Mouse (Mus musculus): ENCODE measurements around the gene Surf6. TPM values are rescaled to one million over a fixed set of nuclear protein-coding genes. Genes with fewer than 3 reads are reported as not detected.

Gene Surf6
- total RNA-seq, 2 experiments from 2014 or later = 8.9 to 27.9 TPM

Other genes with a start within 250 kb of the Surf6 start
- 0.96 TPM in 1 of 2 replicates, not detected in the other for gene Lcn4, start 231.6 kb downstream of the Surf6 start, total RNA-seq (2015)
- not detected in 2 replicates for gene Lcn4, start 231.6 kb downstream of the Surf6 start, total RNA-seq (2017)
- gene Abo, start 37.9 kb downstream of the Surf6 start, total RNA-seq (2015) = not detected in 2 replicates
- gene Abo, start 37.9 kb downstream of the Surf6 start, total RNA-seq (2017) = not detected in 2 replicates
- gene Med22, start 7.8 kb upstream of the Surf6 start, total RNA-seq (2015) = 5.6 and 7.2 TPM in 2 replicates
- 10.9 and 12.7 TPM in 2 replicates for gene Med22, start 7.8 kb upstream of the Surf6 start, total RNA-seq (2017)
- gene Rpl7a, start 7.9 kb upstream of the Surf6 start, total RNA-seq (2015) = 1,352 and 1,498 TPM in 2 replicates
- gene Rpl7a, start 7.9 kb upstream of the Surf6 start, total RNA-seq (2017) = 1,113 and 1,311 TPM in 2 replicates
- gene Surf2, start 13.5 kb upstream of the Surf6 start, total RNA-seq (2015) = 31.3 and 35.6 TPM in 2 replicates
- gene Surf2, start 13.5 kb upstream of the Surf6 start, total RNA-seq (2017) = 34.0 and 34.5 TPM in 2 replicates
- 102 and 106 TPM in 2 replicates for gene Surf1, start 13.7 kb upstream of the Surf6 start, total RNA-seq (2015)
- 61.3 and 77.4 TPM in 2 replicates for gene Surf1, start 13.7 kb upstream of the Surf6 start, total RNA-seq (2017)
- 95.0 and 100 TPM in 2 replicates for gene Surf4, start 31.0 kb upstream of the Surf6 start, total RNA-seq (2015)
- gene Surf4, start 31.0 kb upstream of the Surf6 start, total RNA-seq (2017) = 86.1 and 98.4 TPM in 2 replicates
- 0.16 and 0.60 TPM in 2 replicates for gene Stkld1, start 31.2 kb upstream of the Surf6 start, total RNA-seq (2015)
- gene Stkld1, start 31.2 kb upstream of the Surf6 start, total RNA-seq (2017) = not detected in 2 replicates
- 19.4 and 21.1 TPM in 2 replicates for gene Rexo4, start 61.5 kb upstream of the Surf6 start, total RNA-seq (2015)
- gene Rexo4, start 61.5 kb upstream of the Surf6 start, total RNA-seq (2017) = 69.1 and 72.6 TPM in 2 replicates
- gene Adamts13, start 70.5 kb upstream of the Surf6 start, total RNA-seq (2015) = 0.04 TPM in 1 of 2 replicates, not detected in the other
- 0.24 and 0.95 TPM in 2 replicates for gene Adamts13, start 70.5 kb upstream of the Surf6 start, total RNA-seq (2017)
- gene Cacfd1, start 107.0 kb upstream of the Surf6 start, total RNA-seq (2015) = 11.9 and 14.9 TPM in 2 replicates
- gene Cacfd1, start 107.0 kb upstream of the Surf6 start, total RNA-seq (2017) = 4.7 and 7.5 TPM in 2 replicates
- gene Slc2a6, start 125.1 kb upstream of the Surf6 start, total RNA-seq (2015) = 23.0 and 23.3 TPM in 2 replicates
- gene Slc2a6, start 125.1 kb upstream of the Surf6 start, total RNA-seq (2017) = 39.1 and 40.0 TPM in 2 replicates
- gene Mymk, start 169.3 kb upstream of the Surf6 start, total RNA-seq (2015) = not detected in 2 replicates
- gene Mymk, start 169.3 kb upstream of the Surf6 start, total RNA-seq (2017) = not detected in 2 replicates
- not detected in 2 replicates for gene Adamtsl2, start 176.5 kb upstream of the Surf6 start, total RNA-seq (2015)
- gene Adamtsl2, start 176.5 kb upstream of the Surf6 start, total RNA-seq (2017) = not detected in 2 replicates
- gene Fam163b, start 239.6 kb upstream of the Surf6 start, total RNA-seq (2015) = not detected in 2 replicates
- gene Fam163b, start 239.6 kb upstream of the Surf6 start, total RNA-seq (2017) = not detected in 2 replicates